Mouse (Mus musculus) v-Abl transformed pro-B cells (cell line): Measurements from ENCODE around the gene Adap1.

Source experiments
- in situ Hi-C, 2 experiments: fragments of 400-800 bp; cut with MboI; formaldehyde crosslinking; loops; one replicate each; pipeline ENCODE4 v1.15.1; 2025; ENCODE audit not compliant: unreplicated experiment in 2 of 2

Adap1 gene

DNA sequence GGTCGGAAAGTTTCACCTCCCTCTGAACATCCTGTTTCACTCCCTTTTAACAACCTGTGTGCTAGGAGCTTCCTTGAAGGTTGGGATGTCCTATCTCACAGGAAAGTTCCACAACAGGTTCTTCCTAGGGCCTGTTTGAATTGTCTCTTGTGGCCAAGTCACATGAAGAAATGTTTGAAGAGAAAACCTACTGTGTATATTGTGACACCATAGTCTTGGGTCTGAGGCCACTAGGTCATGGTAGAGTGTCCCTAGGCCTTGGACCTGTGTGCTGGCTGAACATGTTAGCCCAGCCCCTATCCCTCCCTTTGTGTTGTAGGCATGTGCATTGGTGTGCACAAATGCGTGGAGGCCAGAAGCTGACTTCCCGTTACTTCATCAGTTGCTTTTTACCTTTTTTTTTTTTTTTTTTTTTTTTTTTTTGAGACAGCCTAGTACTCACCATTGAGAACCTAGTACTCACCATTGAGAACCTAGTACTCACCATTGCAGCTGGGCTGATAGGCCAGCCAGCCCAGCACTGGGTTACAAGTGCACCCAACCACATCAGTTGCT is 69.1 kb downstream of the Adap1 start:
- in situ Hi-C loops = no loop called here

DNA sequence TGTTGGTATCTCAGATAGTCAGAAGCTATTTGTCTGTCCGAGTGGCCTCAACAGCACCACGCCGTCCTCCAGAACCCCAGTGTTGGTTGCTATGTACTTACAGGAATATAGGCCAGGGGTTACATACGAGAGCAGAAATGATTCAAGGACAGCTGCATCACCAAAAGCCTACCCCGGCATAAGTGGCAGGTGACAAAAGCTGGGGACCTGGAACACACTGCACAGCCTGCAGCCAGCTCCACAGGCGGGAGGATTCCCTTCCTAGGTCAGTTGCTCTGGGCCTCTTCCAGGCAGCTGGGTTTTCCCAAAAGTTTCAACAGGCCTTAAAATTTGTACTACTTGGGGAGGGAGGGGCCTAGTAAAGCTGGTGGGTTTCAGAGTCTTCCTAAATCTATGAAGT is 69.6 kb downstream of the Adap1 start:
- in situ Hi-C loops = no loop called here

DNA sequence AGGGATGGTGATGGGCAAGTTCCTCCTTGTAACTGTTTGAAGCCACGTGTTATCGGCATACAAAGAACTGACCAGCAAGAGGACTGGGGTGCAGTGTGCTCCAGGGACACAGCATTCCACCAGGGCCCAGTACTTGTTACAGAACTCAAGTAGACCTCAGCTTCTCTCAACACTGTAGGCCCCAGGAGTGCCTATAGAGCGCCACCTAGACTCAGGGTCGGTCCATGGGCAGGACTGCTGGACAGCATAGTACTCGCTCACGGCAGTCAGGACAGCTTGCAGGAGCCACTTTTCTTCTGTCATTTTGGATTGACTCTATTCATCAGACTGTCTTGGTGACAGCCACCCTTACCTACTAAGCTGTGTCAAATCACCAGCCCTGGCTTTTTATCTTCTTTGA is 70.5 kb downstream of the Adap1 start:
- in situ Hi-C loops = no loop called here

DNA sequence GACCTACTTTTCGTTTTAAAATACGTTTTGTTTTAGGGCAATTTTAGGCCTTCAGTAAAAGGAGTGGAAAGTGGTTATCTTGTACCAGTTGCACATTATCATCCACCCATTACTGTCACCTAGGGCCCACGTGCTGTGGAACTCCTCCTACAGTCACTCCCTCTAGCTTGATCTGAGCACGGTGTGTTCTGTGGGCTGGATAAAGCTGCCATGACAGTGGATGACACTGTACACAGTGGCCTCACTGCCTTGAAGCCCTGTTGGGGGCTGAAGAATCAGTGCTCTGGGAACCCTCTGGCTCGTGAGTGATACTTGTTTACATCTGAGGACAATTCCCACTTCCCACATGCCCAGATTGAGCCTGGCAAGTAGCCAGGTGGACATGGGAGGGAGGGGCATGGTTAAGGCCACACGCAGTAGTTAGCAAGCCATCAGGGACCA is 72.1 kb downstream of the Adap1 start:
- in situ Hi-C loops = no loop called here

DNA sequence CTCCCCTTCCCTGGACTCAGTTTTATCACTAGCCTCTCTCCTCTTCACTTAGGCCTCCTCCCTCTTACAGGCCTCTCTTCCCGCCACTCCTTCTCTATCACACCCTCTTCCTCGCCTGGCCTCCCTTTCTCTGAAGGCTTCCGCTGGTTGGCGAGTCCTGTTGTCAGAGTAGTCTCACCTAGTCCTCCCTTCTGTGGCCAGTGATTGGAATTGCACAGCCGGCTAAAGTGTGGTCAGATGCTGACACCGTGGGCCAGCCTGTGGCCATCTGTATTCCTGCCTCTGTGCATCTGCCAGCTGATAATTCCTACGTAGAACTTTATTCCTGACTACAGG is 72.5 kb downstream of the Adap1 start:
- in situ Hi-C loops = no loop called here

DNA sequence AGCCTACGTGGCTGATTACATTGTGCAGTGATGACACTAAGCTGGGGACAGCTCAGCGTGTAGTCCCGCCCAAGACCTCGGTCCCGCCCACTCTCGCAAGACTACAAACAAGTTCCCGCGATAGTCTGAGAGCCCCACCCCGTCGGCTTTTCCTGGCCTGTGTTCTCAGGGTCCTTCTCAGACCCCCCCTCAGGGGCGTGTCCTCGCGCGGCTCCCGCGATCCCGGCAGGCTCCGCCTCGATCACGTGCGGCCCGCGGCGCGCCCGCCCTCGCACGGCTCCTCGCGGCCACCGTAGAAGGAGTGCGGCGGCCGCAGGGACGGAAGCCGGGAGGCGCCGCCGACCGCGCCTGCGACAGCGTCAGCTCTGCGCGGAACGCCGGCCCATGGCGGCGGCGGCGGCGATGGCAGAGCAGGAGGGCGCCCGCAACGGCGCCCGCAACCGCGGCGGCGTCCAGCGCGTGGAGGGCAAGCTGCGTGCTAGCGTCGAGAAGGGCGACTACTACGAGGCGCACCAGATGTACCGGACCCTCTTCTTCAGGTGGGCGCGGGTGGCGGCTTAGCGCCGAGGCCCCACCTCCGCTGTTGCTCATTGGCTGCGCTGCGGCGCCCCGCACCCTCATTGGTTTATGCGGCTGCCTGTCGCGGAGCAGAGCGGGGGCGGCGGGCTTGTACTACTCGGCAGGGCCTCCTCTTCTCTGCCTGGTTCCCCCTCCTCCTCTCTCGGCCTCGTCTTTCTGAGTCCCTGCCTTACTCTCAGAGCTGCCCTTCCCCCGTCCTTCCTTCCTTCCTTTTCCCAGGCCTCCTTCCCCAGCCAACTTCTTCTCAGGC is 73.1 kb downstream of the Adap1 start, which contains the start of gene Get4:
TSS of gene Get4 (plus strand) at position 244 of the 829 bp plus-strand sequence.
- in situ Hi-C loops = no loop called here

DNA sequence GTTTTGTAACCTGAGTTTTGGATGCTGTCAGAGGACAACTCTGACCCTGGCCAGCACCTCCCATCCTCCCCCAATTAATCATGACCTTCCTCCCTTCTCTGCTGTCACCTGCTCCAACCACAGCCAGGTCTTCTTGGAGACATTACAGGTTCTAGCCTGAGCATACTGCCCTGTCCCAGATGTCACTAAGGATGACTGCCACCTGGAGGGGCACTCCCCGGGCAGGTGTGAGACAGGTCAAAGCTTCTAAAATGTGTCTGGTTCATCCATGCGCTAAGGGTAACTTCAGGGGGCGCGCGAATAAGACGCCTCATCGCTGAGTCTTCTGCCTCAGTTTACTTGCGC is 73.7 kb downstream of the Adap1 start:
- in situ Hi-C loops = no loop called here

DNA sequence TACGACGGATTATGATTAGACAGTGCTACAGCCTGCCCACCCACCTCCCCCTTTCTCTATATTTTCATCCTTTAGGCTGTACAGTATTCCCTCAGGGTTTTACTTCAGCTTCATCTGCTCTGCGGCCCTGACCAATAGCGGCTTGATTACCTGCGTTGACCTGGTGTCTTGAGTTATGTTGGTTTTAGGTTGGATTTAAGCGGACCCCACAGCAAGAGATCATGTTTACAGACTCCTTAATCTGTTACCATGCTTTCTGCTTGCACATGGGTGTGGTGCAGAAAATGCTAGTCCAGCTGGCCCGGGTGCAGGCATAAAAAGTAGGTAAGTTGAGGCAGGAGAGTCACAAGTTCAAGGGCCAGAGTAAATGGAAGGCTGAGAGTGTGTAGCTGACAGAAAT is 74.1 kb downstream of the Adap1 start:
- in situ Hi-C loops = no loop called here

DNA sequence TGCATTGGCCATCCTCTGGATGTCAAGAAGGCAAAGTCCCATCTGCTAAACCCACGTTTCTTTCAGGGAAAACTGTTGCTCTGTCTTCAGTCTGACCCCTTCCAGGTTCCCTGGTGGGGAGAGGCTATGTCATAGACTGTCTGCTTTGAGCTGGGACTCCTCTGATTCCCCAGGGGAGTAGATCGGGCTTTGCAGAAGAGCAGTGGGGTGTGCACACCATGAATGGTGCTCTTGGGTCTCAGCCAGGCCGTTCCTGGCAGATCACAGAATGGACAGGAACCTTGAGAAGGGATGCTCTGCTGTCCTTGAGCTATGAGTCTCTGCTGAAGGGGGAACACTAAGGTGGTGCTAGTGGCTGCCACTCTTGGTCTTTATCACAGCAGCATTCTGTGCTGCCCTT is 76.6 kb downstream of the Adap1 start:
- in situ Hi-C loops = loop anchor here in 1 of 2 experiments (5.0 kb wide), 1 partner anchor 47 kb away; the partner anchor contains the start of gene Sun1

DNA sequence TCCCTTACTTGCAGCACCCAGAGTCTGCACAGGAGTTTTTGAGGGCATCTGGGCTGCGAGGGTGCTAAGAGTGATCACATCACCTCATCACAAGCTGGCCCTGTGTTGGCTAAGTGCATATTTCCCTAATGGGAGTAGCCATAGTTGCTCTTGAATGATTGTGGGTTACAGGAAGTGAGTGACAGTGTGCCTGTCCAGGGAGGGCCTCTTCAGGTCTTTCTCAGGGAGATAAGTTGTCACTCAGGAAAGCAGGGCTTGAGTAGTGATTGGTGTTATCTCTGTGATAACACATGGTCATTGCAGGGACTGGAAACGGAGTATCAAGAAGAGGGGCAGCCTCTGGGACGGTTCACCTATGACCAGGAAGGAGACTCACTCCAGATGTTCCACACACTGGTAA is 77.7 kb downstream of the Adap1 start:
- in situ Hi-C loops = loop anchor here in 1 of 2 experiments (5.0 kb wide), 1 partner anchor 45 kb away; the partner anchor contains the start of gene Sun1

DNA sequence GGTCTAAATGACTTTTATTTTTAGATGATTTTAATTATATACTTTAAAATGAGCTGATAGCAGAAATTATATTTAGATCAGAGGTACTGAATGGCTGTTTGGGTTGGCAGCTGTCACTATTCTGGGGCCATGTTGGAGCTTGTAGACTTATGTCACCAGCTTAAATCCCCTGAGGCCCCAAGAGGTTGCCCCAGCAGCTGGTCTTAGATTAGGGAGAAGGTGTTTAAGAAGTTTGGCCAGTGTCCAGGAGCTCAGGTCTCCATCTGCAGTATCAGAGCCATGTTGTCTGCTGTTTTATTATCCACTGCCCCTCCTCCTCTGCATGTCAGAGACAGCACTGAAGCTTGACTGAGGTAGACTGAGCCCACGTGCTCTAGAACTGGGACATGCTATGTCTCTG is 82.0 kb downstream of the Adap1 start:
- in situ Hi-C loops = no loop called here

DNA sequence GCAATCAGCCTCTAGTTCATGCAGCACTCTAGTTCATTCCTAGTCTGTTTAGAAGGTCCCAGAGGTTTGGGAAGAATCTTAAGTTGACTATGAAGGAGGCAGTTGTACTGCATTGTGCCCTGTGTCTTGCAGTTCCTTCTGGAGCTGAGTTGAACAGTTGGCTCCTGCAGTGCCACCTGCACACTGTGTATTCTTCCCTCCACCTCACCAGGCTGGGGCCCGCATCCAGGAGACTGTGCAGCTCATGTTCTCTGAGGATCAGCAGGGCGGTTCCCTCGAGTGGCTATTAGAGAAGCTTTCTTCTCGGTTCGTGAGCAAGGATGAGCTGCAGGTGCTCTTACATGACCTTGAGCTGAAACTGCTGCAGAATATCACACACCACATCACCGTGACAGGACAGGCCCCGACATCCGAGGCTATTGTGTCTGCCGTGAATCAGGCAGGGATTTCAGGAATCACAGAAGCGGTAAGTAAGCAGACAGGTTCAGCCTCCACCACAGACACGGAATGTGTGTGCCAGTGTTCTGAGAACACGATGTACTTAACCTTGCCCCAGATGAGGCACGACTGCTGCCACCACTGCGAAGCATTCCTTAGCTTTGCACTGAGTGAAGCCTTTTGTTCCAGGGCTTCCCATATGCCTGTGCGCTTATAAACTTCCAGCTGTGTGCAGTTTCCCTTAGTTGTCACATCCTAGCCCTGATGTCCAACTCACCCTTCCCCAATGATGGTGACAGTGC is 84.2 kb downstream of the Adap1 start:
- in situ Hi-C loops = no loop called here

DNA sequence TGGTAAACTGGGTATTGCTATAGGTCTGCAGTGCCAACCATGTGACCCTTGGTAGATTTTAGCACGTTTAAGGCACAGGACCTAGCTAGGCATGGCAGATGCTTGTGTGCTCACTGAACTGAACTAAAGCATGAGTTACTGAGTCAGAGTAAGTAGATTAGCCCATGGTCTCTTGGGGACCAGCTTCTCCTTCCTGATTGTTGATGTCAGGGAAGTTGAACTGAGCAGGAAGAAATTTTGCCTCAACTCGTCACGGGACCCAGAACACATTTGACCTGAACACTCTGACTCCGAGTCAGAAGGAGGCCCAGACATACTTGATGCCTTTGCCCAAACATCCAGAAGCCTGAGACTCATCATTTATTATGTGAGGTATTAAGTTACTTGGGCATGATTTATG is 88.0 kb downstream of the Adap1 start:
- in situ Hi-C loops = no loop called here

DNA sequence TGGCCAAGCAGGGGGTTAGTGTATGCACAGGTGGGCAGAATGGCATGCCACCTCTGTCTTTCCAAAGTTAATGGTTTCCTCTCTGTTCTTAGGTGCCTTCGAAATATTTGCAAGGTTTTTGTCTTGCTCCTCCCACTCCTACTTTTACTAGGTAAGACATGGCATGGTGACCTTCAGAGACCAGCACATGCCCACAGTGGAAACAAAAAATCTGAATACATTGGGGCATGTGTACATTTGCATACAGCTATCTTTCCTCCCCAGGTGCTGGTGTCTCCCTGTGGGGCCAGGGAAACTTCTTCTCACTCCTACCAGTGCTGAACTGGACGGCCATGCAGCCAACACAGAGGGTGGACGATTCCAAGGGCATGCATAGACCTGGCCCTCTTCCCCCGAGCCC is 91.0 kb downstream of the Adap1 start:
- in situ Hi-C loops = no loop called here

DNA sequence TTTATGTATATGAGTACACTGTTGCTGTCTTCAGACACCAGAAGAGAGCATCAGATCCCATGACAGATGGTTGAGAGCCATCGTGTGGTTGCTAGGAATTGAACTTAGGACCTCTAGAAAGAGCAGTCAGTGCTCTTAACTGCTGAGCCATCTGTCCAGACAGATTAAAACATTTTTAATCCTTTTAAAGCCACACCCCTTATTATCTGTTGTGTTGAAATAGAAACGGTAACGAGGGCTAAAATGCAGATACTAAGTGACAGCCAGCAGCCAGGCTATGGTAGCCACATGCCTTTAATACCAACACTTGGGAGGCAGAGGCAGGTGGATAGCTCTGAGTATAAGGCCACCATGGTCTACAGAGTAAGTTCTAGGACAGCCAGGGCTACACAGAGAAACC is 93.3 kb downstream of the Adap1 start:
- in situ Hi-C loops = no loop called here

DNA sequence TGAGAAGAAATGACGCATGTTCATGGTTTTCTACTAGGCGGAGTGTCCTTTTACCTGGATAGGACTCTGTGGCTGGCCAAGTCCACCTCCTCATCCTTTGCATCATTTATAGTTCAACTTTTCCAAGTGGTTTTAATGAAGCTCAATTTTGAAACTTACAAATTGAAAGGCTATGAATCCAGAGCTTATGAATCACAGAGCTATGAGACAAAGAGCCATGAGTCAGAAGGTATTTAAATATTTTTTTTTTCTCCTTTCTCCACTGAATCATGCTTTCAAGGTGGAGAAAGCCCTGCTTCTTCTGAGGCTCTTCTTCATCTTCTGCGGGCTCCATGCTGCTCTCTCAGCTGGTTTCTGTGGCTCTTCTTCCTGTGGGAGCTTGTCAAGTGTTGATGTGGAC is 95.7 kb downstream of the Adap1 start:
- in situ Hi-C loops = no loop called here

DNA sequence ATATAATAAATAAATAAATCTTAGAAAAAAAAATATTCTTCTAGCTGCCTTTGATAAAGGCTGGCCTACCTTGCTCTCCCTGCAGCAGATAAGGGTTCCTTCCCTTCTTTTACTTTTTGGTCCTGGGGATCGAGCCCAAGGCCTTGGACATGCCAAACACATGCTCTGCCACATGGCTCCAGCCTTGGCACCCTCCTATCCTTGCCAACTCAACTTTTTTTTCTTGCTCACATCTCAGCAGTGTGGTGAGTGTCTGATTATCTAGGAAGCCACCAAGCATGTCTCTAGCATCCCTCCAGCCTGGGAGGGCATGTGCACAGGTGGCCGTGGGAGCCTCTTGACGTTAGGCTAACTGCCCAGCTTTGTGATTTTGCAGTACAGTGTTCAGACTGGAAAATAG is 97.1 kb downstream of the Adap1 start:
- in situ Hi-C loops = no loop called here

DNA sequence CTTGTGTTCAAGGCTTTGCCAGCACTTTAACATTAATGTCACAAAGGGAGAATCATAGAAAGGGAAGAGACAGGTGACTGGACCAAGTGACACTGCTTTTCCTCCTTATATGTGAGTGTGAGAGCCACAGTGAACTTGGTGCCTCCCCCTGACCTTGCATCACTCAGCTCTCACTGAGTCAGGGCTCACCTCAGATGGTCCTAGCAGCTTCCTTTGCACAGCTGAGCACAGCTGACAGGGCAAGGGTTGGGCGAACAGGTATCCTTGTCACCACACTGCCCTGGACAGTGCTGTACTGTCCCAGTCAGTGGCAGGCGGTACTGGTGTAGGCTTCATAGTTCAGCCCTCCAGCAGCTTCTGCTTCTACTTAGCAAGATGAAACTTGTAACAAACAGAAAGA is 97.8 kb downstream of the Adap1 start:
- in situ Hi-C loops = no loop called here

DNA sequence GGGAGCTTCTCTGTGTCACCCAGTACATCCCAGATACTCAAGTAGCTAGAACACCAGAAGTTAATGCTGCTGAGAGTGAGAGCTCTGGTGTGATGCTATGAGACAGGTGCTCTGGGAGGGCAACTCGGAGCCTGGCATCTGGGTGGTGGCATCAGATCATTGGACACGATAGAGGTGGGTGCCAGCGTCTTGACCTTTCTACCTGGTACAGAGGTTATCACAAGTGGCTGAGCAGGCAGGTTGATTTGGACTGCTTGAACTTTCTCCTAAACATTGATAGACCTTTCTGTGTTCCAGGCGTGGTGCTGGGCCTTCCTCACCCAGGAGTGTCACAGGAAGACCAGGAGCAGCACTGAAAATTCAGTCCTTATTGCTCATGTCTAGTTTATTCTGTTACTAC is 98.2 kb downstream of the Adap1 start:
- in situ Hi-C loops = no loop called here

DNA sequence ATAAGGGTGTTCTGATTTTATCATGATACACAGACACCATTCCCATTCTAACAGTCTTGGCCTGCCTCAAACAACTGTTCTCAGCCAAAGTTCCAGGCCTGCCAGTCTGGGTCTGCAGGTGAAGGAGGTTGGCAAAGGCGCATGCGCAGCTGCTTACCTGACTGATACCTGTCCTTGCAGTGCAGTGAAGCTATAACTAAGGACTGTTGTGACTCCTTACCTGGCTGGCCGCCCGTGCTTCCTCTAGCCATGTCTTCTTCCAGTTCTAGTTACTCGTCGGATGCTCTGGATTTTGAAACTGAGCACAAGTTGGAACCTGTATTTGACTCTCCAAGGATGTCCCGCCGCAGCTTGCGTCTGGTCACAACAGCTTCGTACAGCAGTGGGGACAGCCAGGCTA is 102.1 kb downstream of the Adap1 start:
- in situ Hi-C loops = no loop called here
